Mouse (Mus musculus) brain, embryonic 14.5 days (tissue): Measurements from ENCODE around the gene Zmat3. TPM values are rescaled to one million over a fixed set of nuclear protein-coding genes. Genes with fewer than 3 reads are reported as not detected.

Experiments
- DNase-seq: peaks from one replicate; pipeline ENCODE4 v3.0.0-alpha.2; 2011; ENCODE audit warnings: low read depth
- CTCF ChIP-seq: fragments of 200-500 bp; IDR thresholded peaks from 2 replicates; pipeline ENCODE4 v1.5.1; 2012; ENCODE audit warnings: inconsistent platforms, mild to moderate bottlenecking, moderate library complexity, borderline replicate concordance; ENCODE audit not compliant: insufficient read depth, insufficient read length; ENCODE audit errors: extremely low read depth
- POLR2A ChIP-seq: fragments of 200-500 bp; IDR thresholded peaks from 2 replicates; pipeline ENCODE4 v1.6.1; 2012; ENCODE audit warnings: mild to moderate bottlenecking, inconsistent platforms, borderline replicate concordance; ENCODE audit not compliant: poor library complexity, insufficient read depth, insufficient read length, severe bottlenecking; ENCODE audit errors: extremely low read depth
- polyA plus RNA-seq: library from polyadenylated mRNA; depleted of rRNA; stranded (reverse); fragments of >200 nt; gene quantifications from 2 replicates; pipeline ENCODE4 v1.2.3, GENCODE M21; 2012

Gene Zmat3
- polyA plus RNA-seq, 1 experiment = 20.6 TPM

GRCm38 (mm10) chr3:32364841-32365545 lies 821 bp downstream of the Zmat3 start:
- peak; percentile 83 for DNase-seq
- no peak for TF ChIP-seq CTCF
- TF ChIP-seq POLR2A = no peak

GRCm38 (mm10) chr3:32364195-32364594 lies 1.6 kb downstream of the Zmat3 start:
- DNase-seq = peak; percentile 62
- TF ChIP-seq CTCF (no peak), POLR2A (no peak)

- peak; percentile 41 for DNase-seq
- TF ChIP-seq CTCF (no peak), POLR2A (no peak)
These were observed 4.6 kb downstream of the Zmat3 start for GRCm38 (mm10) chr3:32361221-32361620.

GRCm38 (mm10) chr3:32347881-32348280 lies 17.9 kb downstream of the Zmat3 start:
- TF ChIP-seq POLR2A (no peak), CTCF (no peak)

GRCm38 (mm10) chr3:32345249-32345648 lies 20.6 kb downstream of the Zmat3 start:
- no peak for TF ChIP-seq CTCF
- TF ChIP-seq POLR2A = no peak

More at GRCm38 (mm10) chr3:32347881-32348280, 17.9 kb downstream of the Zmat3 start:
- DNase-seq = peak; percentile 81

GRCm38 (mm10) chr3:32344825-32345224 lies 21.0 kb downstream of the Zmat3 start:
- no peak for DNase-seq
- TF ChIP-seq POLR2A (no peak), CTCF (peak; percentile 27; the same call in 1 of the 2 replicates)

More at GRCm38 (mm10) chr3:32345249-32345648, 20.6 kb downstream of the Zmat3 start:
- no peak for DNase-seq

GRCm38 (mm10) chr3:32343371-32343770 lies 22.4 kb downstream of the Zmat3 start:
- TF ChIP-seq CTCF (no peak), POLR2A (no peak)
- no peak for DNase-seq

GRCm38 (mm10) chr3:32341434-32341833 lies 24.4 kb downstream of the Zmat3 start:
- DNase-seq = no peak
- TF ChIP-seq POLR2A (no peak), CTCF (no peak)

GRCm38 (mm10) chr3:32338231-32338630 lies 27.6 kb downstream of the Zmat3 start:
- TF ChIP-seq POLR2A = no peak
- no peak for DNase-seq

- TF ChIP-seq POLR2A = no peak
- no peak for DNase-seq
These were observed 28.0 kb downstream of the Zmat3 start for GRCm38 (mm10) chr3:32337770-32338169.

GRCm38 (mm10) chr3:32334901-32335300 lies 30.9 kb downstream of the Zmat3 start:
- DNase-seq = no peak
- TF ChIP-seq CTCF = no peak
- no peak for TF ChIP-seq POLR2A

GRCm38 (mm10) chr3:32333456-32334086 lies 32.2 kb downstream of the Zmat3 start:
- TF ChIP-seq POLR2A = no peak
- peak; percentile 82; the same call in 1 of the 2 replicates for TF ChIP-seq CTCF
- peak; percentile 94 for DNase-seq
